ENCODE assay signal across 10 mouse cellular contexts in the genomic region with DNA sequence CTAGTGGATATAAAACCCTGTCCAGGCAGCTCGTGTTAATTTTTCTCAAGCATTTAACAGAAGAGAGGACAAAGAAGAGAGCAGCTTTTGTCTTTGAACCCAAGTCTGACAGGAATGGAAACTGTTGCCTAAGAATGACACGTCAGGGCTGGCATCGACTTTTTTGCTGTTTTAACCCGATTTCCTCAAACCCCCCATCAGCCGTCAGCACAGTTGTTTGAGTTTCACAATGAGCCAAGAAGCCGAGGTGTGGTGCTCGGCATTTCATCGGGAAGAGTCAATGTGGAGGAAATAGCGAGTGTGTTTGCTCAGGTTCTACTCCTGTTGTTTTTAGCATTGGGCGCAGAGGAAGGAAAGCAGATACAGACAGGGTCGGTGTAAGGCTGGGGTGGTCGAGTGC.
DNase-seq lines count a peak whose midpoint lies in the region; ATAC-seq and TF ChIP-seq lines count a peak whose summit lies in the region.
"Had no signal": no experiment of that assay in that cellular context is flagged by ENCODE, and none has a peak within 500 bp of the region (broad histone marks: within the 10 kb centered on the region; RNA-seq: fewer than 3 reads in every experiment).

No protein-coding gene starts in this region.

- TF ChIP-seq CTCF in liver, adult 2 months (IDR thresholded peaks at IDR 0.05; ENCODE audit: low read depth, low read length) = no peak

- no peaks in the 10 kb centered on the region for H3K9me3 ChIP-seq in liver, embryonic 16.5 days (replicated peaks; ENCODE audit: control insufficient read depth, low read length)
- H3K9me3 ChIP-seq in stomach, embryonic 14.5 days (ENCODE audit: control insufficient read depth, low read depth, low read length) = no peaks in the 10 kb centered on the region
- H3K9me3 ChIP-seq: embryonic facial prominence, embryonic 15.5 days had no signal

- no peaks in the 10 kb centered on the region for H3K27me3 ChIP-seq in liver, adult 2 months (ENCODE audit: control insufficient read depth, insufficient read depth, low read length)
- no peaks in the 10 kb centered on the region for H3K27me3 ChIP-seq in liver, embryonic 16.5 days (ENCODE audit: control insufficient read depth, insufficient read depth, low read depth, low read length)
- no peaks in the 10 kb centered on the region for H3K27me3 ChIP-seq in stomach, embryonic 14.5 days (ENCODE audit: control insufficient read depth, insufficient read depth, low read length)
- H3K27me3 ChIP-seq: embryonic facial prominence, embryonic 15.5 days had no signal

- H3K4me3 ChIP-seq in liver, adult 2 months (ENCODE audit: insufficient read depth, low read depth, low read length) = no peak overlapping the region
- no peak overlapping the region for H3K4me3 ChIP-seq in liver, embryonic 16.5 days (ENCODE audit: low read depth, low read length)
- H3K4me3 ChIP-seq in stomach, embryonic 14.5 days (ENCODE audit: low read depth, low read length) = no peak overlapping the region
- H3K4me3 ChIP-seq: embryonic facial prominence, embryonic 15.5 days had no signal

- TF ChIP-seq POLR2A in liver, adult 2 months (IDR thresholded peaks at IDR 0.05; ENCODE audit: extremely low read depth, insufficient read depth, low read length) = no peak

- WGBS in liver, adult 2 months = 12% methylated on average over 12 of the region's 12 CpGs
- WGBS in liver, embryonic 16.5 days (ENCODE audit: insufficient replicate concordance) = 55% methylated on average over 12 of the region's 12 CpGs
- WGBS in stomach, embryonic 14.5 days = 53% methylated on average over 12 of the region's 12 CpGs

- no peak overlapping the region for H3K4me2 ChIP-seq in liver, embryonic 16.5 days (ENCODE audit: low read depth, low read length)
- 0 out of 2 replicates have a peak overlapping the region, but pooled peaks have one; percentile 5 for H3K4me2 ChIP-seq in stomach, embryonic 14.5 days (replicated peaks; ENCODE audit: low read depth, low read length)
- H3K4me2 ChIP-seq: embryonic facial prominence, embryonic 15.5 days had no signal

- H3K79me2 ChIP-seq in liver, adult 2 months (ENCODE audit: control insufficient read depth, insufficient read depth, low read length) = peaks cover 19% of the 10 kb centered on the region; the same call in 1 of the 2 replicates

- H3K27ac ChIP-seq in liver, adult 2 months (replicated peaks; ENCODE audit: insufficient read depth, low read depth, low read length) = peak overlapping the region; percentile 80
- H3K27ac ChIP-seq in liver, embryonic 16.5 days (ENCODE audit: low read length) = no peak overlapping the region
- no peak overlapping the region for H3K27ac ChIP-seq in stomach, embryonic 14.5 days (ENCODE audit: low read length)
- H3K27ac ChIP-seq: embryonic facial prominence, embryonic 15.5 days had no signal

- peak overlapping the region; percentile 40; the same call in 1 of the 2 replicates for H3K9ac ChIP-seq in liver, adult 2 months (ENCODE audit: low read depth, low read length)
- no peak overlapping the region for H3K9ac ChIP-seq in liver, embryonic 16.5 days (ENCODE audit: low read depth, low read length)
- no peak overlapping the region for H3K9ac ChIP-seq in stomach, embryonic 14.5 days (replicated peaks; ENCODE audit: low read depth, low read length)
- H3K9ac ChIP-seq: embryonic facial prominence, embryonic 15.5 days had no signal

- peak; percentile 46 for ATAC-seq in liver, embryonic 16.5 days (ENCODE audit: low read depth)
- 0 out of 2 replicates have a peak, but pooled peaks have one; percentile 15 for ATAC-seq in stomach, embryonic 14.5 days (ENCODE audit: insufficient number of reproducible peaks, insufficient read depth, low FRiP score, low read depth)

- peak; percentile 95 for DNase-seq in liver, adult 2 months (ENCODE audit: extremely low read depth, low read depth, low spot score)
- DNase-seq in liver = no peak
- DNase-seq in fibroblast of lung, adult 2 months (ENCODE audit: low read depth) = peak; percentile 87
- no peak for DNase-seq in Muller cell, postnatal 12 days (ENCODE audit: inconsistent ontology term)
- DNase-seq in cerebellum, postnatal 4 days (ENCODE audit: low spot score in 2 of 2) = no peak
- DNase-seq: kidney, adult 11 months; right cerebral cortex, postnatal 25 days had no signal

- no peaks in the 10 kb centered on the region for H3K36me3 ChIP-seq in liver, adult 2 months (ENCODE audit: control insufficient read depth, insufficient read depth, low read length)
- H3K36me3 ChIP-seq in liver, embryonic 16.5 days (ENCODE audit: control insufficient read depth, insufficient read depth) = no peaks in the 10 kb centered on the region
- no peaks in the 10 kb centered on the region; the same call in 1 of the 2 replicates for H3K36me3 ChIP-seq in stomach, embryonic 14.5 days (ENCODE audit: control insufficient read depth, insufficient read depth, low read length)
- H3K36me3 ChIP-seq: embryonic facial prominence, embryonic 15.5 days had no signal

- H3K4me1 ChIP-seq in liver, adult 2 months (ENCODE audit: control insufficient read depth, insufficient read depth, low read length) = peaks cover 15% of the 10 kb centered on the region
- peaks cover 8% of the 10 kb centered on the region for H3K4me1 ChIP-seq in liver, embryonic 16.5 days (ENCODE audit: control insufficient read depth, low read depth, low read length)
- peaks cover 9% of the 10 kb centered on the region; the same call in 1 of the 2 replicates for H3K4me1 ChIP-seq in stomach, embryonic 14.5 days (ENCODE audit: control insufficient read depth, insufficient read depth, low read length)

Comparison
In these comparisons a context has a peak if more than half of its experiments do, and no peak if none do; other contexts are left out.
1. DNase-seq: peak in liver, adult 2 months (single experiment) and fibroblast of lung, adult 2 months (single experiment); none in liver (single experiment), Muller cell, postnatal 12 days (single experiment) and cerebellum, postnatal 4 days (0 of 2).